Mouse (Mus musculus) frontal cortex, adult 2 months (tissue): Measurements from ENCODE around the gene Spg11. TPM values are rescaled to one million over a fixed set of nuclear protein-coding genes. Genes with fewer than 3 reads are reported as not detected.

ENCODE experiments used
- DNase-seq, 2 experiments: peaks; one replicate each; pipeline ENCODE4 v3.0.0; 2022; ENCODE audit warnings: low spot score in 1 of 2; ENCODE audit errors: extremely low spot score in 1 of 2
- polyA plus RNA-seq: library from polyadenylated mRNA; depleted of rRNA; stranded (reverse); fragments of >200 nt; gene quantifications from 2 replicates; pipeline ENCODE4 v1.2.3, GENCODE M21; 2012; rRNA removed

Spg11 gene
- 9.5 and 9.9 TPM in 2 replicates for polyA plus RNA-seq

DNA sequence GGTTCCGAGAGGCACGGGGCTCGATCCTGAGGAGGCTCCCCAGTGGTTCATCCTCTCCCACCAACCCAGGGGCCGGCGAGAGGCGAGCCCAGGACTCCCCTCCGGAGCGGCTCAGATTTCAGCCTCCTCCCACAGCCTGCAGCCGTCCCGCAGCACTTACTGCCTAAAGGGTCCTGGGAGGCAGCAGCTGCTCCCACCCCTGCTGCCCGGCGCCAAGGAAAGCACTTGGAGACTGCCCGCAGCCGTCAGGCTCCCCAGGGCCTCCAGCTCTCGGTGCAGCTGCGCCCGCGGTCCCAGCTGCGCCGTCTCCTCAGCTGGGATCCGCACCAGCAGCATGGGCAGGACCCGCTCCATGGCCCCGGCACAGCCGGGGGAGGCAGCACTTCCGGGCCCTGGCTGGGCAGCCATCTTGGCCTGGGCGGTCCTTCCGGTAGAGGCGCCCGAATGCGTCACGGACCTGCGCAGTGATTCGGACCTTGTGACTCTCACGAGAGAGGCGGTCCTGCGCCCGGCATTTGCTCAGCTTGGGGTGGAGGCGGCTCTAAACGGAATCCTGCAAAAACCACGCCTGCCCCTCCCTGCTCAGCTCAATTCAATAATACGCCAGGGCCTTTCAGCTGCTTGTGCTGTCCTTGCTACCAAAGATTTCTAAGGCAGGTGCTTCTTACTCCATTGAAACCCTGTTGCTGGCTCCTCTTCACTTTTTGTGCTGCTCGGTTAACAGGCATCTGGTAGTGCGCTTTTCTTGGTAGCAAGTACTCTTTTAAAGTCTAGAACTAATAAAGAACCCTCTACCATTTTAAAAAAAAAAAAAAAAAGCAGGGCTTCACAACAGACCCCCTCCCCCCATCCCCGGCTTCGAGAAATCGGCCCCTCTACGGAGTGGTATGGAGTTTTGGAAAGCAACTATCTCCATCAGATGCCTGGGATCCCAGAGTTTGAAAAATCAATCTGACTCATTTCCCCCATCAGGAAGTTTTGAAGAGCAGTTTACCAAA is at the start of gene Spg11:
Gene Spg11, minus strand, starts transcription at position 426 of the 998 bp plus-strand sequence.
- peak; percentile 96 to 99 for DNase-seq

DNA sequence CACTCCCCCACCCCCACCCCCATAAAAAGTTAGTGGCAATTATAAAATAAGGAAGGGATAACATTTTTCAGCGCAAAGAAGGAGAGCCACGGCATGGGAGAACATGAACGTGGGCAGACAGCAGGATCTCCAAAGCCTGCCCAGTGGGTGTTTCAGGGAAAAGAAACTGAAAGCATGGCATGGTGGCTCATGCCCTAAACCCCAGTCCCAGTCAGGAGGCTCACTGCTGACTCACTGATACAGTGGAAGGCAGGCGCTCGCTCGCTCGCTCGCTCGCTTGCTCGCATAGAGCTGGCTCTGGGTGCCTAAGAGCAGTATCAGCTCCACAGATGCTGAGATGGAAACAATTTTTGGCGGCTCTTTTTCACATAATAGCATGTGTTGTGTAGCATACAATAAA is 46.1 kb upstream of the Spg11 start:
- peak in 1 of 2 experiments; percentile 33 for DNase-seq

DNA sequence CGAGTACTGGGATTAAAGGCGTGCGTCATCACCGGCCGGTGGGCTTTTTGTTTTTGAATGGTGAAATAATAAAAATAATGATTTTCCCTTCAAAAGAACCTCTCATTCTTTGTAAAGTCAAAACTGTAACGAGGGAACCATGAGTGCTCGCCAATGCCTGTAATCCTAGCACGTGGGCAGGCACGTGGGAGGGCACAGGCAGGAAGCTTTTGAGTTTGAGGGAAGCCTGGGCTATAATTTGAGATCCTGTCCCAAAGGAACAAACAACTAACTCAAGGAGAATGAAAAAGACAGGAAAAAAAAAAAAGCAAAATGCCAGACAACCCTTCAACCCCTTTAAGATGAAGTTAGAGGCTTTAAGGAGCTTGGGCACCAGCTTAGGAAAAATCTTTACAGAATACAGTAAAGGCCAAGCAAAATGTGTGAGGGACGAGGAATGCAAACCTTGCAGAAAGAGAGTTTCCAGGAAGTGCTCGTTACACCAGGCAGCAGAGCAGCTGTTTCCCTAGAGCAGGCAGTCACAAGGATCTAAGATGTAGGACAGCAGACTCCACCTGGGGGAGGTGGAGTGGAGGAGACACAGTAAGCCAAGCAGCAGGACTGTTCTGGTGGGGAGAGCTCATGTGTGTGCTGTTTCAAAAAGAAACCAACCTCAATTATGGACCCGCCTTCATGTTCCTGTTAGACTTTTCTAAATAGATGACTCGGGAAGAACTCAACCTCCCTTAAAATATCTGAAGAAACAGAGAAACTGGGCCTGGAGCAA is 45.4 kb upstream of the Spg11 start:
- peak in 1 of 2 experiments; percentile 43 for DNase-seq

DNA sequence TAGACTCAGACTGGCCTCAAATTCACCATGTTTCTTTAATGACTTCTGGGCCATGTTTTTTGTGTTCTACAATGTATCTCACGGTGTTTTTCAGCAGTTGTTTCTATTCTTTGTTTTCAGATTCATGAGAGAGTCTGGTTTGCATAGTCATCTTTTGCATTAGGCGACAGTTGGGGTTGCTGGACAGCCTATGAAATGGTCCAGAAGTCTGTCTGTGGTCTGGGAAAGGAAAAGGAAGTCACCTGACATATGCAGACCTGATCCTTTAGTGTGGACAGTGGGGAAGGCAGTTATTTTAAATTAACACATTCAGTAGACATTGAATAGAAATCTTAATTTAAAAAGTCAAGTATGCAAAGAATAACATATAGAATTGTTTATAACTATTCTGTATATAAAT is 44.3 kb upstream of the Spg11 start:
- no peak for DNase-seq

DNA sequence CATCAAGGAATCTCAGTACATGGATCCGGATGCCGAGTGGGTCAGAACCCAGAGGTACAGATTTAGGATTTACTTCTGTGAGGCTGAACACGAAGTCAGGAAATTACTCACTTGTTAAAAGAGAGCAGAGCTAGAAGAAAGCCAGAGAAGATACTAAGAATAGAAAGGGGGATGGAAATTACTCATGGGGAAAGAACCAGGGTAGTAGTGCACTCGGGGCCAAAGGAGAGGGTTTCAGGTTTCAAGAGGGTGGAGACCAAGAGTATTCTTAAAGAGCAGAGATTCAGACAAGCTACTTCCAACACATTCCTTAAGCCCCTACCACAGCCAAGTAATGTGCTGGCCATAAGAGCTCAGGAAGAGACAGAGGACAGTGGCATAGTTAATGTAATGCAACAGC is 43.4 kb upstream of the Spg11 start:
- no peak for DNase-seq

DNA sequence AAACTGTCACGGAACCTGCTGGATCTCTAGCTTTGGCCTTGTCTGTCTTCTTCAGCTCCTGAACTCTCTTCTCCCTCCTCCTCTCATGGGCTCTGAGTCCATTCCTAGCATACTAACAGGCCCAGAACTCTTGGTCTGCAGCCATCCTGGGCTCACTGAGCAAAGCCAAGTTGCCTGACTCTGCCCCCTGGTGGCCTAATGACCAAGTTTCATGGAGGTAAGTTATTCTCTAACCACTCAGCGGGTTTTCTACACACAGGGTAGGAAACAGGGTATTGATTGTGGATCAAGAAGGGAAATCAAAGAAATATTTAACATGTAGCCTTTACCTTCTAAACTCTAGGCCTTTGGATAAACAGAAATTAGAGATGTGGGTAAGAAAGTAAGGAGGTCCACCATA is 42.5 kb upstream of the Spg11 start, which contains the start of gene Trim69:
Gene Trim69, plus strand, starts transcription at position 21 of the 400 bp plus-strand sequence.
- DNase-seq, result peak; percentile 48 to 89

DNA sequence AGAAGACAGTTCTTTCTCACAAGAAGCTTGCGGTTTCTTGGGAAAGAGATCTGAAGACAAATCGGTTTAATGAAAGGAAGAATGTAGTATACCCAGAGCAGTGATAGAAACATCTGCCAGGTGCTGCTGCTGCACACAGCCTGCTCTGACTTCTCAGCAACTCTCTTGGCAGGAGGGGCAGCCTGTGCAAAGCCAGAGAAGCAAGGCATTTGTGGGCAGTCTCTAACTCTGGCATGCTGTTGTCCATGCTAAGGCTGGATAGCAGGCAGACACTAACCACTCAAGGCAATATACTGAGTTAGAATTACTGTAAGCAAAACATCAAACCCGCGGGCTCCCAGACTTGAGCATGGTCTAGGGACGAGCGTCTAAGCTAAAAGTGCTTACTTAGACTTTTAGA is 41.5 kb upstream of the Spg11 start:
- no peak for DNase-seq

DNA sequence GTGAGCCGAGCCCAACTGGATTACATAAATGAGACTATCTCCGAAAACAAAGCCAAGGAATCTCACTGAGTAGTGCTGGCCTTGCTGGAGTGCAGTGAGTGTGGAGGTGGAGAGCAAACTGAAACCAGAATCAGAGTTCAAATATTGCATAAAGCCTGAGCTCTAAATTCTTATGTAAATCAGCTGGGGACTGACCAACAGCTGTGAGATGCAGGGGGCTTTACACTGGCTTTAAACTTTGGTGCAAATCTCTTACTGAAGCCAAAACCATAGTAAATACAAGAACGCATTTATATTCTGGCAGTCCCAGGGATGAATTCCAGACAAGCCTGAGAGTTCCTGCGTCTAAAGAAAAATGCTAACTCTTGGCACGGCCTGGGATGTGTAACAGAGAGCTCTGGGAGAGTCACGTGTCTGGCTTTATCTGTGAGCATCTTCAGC is 40.2 kb upstream of the Spg11 start:
- no peak for DNase-seq

DNA sequence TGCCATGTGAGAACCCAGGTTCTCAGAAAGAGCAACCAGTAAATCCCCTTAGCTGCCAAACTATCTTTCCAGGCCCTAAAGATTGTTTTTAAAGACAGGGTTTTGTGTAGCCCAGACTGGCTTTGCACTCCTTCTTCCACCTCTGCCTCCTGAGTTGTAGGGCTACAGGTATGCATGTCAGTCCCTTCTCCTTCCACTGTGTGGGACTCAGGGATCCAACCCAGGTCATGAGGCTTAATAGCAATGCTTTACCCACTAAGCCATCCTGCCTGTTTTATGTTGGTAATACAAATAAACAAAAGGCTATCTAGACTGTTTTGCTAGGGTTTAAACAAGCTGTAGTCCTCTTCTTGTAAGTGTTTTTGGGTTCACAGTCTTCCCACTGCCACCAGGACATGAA is 39.4 kb upstream of the Spg11 start:
- DNase-seq, result no peak

DNA sequence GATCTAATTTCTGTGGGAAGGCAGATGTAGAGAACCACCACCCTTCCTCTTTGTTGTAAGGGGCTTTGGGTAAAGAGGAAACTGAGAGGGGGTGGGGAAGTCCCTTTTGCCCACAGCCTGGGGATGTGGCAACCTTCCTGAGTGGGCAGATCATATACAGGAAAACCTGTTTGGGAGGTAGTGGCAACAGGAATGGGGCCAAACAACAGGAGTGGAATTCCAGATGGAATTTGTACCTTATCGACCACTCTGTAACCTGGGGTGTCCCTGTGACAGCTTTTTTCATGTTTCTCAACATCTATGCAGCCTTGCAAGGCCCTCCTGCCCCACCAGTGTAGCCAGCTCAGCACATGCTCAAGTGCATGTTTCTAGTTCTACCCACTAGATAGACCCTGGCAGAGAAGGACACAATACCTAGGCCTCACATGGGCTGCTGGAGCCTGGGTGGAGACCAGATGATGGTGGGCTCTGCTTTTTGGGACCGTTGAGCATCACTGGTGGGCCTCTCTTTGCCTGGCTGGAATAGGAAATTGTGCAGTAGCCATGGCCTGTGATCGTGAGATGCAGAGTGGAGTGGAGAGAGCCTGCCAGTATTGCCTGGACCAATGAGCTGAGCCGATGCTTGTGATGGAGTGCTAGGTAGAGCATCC is 38.0 kb upstream of the Spg11 start:
- no peak for DNase-seq

DNA sequence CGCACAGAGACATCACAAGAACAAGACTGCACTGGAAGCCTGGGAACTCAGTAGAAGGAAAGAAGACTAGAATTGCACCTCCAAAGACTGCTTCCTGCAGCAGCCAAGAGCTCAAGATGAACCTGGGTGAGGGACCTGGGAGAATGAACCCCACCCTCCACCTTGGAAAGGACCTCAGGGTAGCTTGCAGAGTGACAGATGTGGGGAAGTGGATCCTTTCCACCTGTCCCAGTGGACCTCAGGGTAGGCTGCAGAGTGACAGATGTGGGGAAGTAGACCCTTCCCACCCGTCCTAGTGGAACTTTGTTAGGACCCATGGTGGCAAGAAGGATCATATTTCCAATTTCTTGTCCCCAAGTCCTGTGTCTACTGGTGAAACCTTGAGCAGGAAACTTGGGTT is 37.1 kb upstream of the Spg11 start:
- DNase-seq, result no peak

DNA sequence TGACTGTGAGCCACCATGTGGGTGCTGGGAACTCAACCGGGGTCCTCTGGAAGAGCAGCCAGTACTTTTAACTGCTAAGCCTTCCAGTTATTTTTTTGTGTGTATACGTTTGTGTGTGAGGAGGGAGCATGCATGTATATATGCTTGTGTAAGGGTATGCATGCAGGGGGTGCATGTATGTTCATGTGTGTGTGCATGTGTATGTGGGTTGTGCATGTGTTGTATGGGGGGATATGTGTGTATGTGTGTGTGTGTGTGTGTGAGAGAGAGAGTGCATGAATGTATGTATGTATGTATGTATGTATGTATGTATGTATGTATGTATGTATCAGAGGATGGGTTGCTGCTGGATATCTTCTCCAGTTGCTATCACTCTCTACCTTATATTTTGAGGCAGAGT is 36.3 kb upstream of the Spg11 start:
- DNase-seq, result no peak

DNA sequence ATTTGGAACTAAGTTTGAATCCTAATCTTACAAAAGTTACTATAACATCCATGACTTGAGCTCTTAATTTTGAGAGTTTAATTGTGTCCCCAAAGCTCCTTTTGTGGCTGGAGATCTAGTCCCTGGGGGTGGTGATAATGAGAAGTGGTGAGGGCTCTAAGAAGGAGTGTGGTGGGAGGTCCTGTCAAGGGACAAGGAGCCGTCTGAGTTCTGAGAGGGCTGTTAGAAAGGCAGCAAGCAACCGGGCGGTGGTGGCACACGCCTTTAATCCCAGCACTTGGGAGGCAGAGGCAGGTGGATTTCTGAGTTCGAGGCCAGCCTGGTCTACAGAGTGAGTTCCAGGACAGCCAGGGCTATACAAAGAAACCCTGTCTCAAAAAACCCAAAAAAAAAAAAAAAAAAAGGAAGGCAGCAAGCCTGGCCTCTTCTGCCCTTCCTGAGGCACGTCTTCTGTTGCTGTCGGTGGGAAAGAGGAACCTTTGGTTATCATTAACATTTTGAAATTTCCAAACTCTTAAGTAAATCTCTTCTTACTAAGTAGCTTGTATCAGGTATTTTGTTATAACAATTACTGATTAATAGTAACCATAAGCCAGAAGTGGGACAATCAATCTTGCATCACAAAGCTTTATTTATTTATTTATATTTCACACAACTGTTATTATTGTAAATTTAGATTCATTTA is 35.6 kb upstream of the Spg11 start:
- no peak for DNase-seq

DNA sequence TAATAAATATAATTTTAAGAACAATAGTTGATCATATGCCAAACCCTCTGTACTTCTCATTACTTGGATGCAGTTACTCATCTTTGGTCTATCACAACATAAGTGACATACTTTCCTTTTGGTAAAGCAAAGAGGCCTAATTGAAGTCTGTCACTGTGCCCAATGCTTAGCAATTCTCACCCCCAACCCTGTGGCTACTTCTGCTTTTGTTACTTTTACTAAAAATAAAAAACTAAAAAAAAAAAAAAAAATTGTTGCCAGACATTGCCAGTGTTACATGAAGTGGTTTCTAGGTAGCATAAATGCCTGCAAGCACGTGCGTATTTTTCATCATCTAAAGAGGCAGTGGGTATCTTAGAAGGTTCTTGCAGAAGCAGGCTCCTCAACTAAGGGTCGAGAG is 34.7 kb upstream of the Spg11 start:
- DNase-seq, result no peak

DNA sequence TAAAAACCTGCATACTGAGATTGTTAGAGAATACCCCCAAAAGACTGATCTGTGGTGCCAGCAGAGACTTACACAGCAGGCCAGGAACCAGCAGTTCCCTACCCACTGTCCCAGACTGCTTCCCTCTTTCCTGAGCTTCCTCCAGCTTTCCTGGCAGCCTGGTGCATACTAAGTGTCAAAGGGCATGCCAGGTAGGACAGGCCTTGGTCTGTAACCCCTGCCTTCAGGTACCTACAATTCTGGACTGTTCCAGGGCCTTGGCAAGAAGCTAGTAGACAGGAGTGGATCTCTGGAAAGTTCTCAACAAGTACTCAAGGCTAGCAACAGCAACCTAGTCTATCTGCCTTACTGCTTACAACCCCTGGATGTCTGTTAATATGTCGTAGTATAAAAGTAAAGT is 33.0 kb upstream of the Spg11 start:
- no peak for DNase-seq

DNA sequence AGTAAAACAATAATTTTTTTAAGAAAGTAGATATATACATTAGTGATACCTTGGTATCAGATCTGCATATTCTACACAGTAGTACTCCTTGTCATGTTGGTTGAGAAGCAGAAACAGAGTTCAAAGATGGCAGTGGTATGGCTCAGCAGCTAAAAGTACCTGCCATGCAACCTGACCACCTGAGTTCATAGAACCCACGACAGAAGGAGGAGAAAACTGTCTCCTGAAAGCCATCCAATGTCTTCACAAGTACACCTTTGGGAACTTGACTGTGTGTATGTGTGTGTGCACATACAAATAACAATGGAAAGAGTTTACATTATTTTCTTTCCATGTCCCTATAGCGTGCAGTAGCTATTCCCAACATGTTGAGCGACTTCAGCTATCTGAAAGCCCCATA is 31.5 kb upstream of the Spg11 start:
- DNase-seq, result no peak

DNA sequence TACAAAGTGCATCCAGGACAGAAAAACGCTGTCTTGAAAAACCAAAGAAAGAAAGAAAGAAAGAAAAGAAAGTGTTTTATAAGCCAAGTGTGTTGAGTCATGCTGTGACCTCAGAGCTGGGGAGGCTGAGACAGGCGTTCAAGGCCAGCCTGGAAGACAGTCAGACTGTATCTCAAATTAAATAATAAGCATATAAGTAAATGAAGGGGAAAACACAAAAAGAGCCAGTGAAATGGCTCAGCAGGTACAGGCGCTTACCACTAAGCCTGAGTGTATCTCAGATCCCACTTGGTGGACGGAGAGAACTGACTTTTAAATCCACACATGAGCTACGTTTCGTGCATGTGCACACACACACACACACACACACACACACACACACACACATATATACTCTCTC is 31.1 kb upstream of the Spg11 start:
- no peak for DNase-seq

DNA sequence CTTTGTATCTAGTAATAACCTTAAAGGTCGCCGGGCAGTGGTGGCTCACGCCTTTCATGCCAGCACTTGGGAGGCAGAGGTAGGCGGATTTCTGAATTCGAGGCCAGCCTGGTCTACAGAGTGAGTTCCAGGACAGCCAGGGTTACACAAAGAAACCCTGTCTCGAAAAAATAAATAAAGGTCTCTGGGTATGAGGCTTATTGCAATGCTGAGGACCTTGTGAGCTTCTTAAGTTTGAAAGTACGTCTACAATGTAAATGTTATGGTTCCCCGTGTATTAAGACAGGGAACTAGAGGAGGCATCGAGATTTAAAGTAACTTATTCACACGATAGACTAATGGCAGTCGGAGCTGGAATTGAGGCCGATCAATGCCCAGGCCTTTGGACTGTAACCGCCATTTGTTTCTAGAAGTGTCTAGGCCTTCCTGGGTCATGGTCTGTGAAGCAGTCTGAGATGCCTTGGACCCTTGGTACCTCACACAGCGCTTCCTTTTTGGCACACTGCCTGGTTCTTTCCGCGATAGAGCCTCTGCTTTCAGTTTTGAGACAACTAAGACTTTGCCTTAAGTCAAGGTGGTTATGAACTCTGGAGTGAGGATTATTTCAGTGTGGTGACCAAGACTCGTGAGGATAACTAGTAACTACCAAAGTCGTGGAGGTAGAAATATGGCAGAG is 30.2 kb upstream of the Spg11 start:
- peak in 1 of 2 experiments; percentile 42 for DNase-seq

DNA sequence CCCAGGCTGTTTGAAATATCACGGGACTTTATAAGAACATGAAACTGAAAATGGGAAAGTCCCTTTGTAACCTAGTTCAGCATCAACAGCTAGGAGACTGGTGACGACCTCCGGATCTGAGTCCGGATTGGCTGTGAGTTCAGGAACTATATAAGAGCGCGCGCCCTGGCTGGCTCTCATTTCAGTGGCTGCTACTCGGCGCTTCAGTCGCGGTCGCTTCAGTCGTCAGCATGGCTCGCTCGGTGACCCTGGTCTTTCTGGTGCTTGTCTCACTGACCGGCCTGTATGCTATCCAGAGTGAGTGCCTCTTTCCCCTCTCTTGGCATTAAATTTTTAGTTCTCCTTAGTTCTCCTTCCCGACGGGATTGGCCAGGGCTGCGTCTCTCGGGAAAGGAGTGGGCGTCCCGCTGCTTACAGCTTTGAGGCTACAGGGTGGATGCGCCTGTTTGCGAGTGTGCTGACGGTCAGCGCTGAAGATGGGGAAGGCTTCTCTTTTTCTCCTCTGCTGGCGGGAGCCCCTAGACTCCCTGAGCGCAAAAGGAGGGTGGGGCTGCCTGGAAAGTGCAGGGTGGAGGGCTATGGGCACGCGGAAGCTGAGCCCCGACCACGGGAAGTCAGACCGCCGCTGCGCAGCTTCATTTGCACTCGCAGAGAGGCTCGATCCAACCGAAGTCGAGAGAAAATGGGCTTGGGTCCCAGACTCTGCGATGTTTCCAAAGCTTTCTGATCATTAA is 29.5 kb upstream of the Spg11 start, which contains the start of gene B2m:
Gene B2m, plus strand, starts transcription at position 179 of the 734 bp plus-strand sequence.
- peak; percentile 92 to 96 for DNase-seq
